Mouse (Mus musculus) embryonic facial prominence, embryonic 14.5 days (tissue): ENCODE data around the gene Usmg5. TPM values are rescaled to one million over a fixed set of nuclear protein-coding genes. Genes with fewer than 3 reads are reported as not detected.

Source experiments
- polyA plus RNA-seq: library from polyadenylated mRNA; unstranded; fragments of >200 nt; fragmentation: Nextera tagmentation; extraction: Ambion mirVana; gene quantifications from 2 replicates; pipeline ENCODE4 v1.2.1, GENCODE M21; 2014

Usmg5 gene
- polyA plus RNA-seq, 1 experiment from 2014 or later = 1,453 TPM

Other genes with a start within 250 kb of the Usmg5 start
- gene Ina, start 75.9 kb downstream of the Usmg5 start, polyA plus RNA-seq = 17.6 and 17.9 TPM in 2 replicates
- gene Nt5c2, start 75.5 kb downstream of the Usmg5 start, polyA plus RNA-seq = 65.6 and 66.3 TPM in 2 replicates
- 13.9 and 17.8 TPM in 2 replicates for gene Pcgf6, start 39.7 kb downstream of the Usmg5 start, polyA plus RNA-seq
- 6.6 and 7.7 TPM in 2 replicates for gene Taf5, start 22.9 kb downstream of the Usmg5 start, polyA plus RNA-seq
- gene Pdcd11, start 121 bp upstream of the Usmg5 start, polyA plus RNA-seq = 9.2 and 10.1 TPM in 2 replicates
- 4.3 and 4.9 TPM in 2 replicates for gene Calhm2, start 47.6 kb upstream of the Usmg5 start, polyA plus RNA-seq
- gene Calhm1, start 53.6 kb upstream of the Usmg5 start, polyA plus RNA-seq = not detected in 2 replicates
- not detected in 2 replicates for gene Calhm3, start 67.1 kb upstream of the Usmg5 start, polyA plus RNA-seq
- 7.1 and 8.2 TPM in 2 replicates for gene Neurl1a, start 88.2 kb upstream of the Usmg5 start, polyA plus RNA-seq